Mouse (Mus musculus) right cerebral cortex, postnatal 36 days (tissue): ENCODE results near the gene Crcp.
A peak's percentile ranks its signal among the peaks of the same experiment; 100 is the strongest.

ENCODE experiments used
- DNase-seq, 2 experiments: peaks; one replicate each; pipeline ENCODE4 v3.0.0; 2022; ENCODE audit warnings: low spot score in 2 of 2, mixed read lengths in 1 of 2

Crcp gene

DNA sequence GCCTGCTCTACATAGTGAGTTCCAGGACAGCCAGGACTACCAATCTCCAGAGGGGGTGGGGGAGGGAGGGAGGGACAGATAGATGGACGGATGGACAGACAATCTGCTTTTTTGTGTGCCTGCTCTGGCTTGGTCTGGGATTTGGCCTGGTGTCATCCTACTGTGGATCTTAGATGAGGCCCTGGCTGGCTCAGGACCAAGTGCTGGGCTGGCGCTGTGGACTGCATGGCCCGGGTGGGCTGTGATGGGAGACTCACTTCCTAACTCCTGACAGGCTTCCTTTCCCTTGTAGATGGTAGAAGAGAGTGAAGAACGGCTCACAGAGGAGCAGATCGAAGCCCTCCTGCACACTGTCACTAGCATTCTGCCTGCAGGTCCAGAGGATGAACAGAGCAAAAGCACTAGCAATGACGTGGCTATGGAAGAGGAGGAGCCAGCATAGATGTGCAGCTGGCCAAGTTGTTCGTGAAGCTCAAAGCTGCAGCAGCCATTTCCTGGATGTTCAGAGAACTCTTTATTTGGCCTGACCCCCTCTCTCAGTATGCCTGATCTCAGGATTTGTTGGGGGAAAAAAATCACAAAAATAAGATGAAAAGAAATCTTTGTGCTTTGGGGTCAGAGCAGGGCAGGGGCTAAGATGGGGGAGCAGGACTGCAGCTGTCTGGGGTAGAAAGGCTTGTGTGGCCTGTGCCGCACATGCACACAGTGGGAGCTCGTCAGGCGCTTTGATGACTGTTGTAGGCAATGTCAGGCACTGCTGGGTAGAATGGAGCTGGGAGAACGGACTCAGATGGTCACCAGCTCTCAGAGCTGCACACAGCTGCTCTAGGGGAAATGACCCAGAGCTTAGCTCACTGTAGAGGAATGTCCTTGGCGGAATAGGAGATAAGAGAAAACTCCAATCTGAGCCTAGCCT is 30.6 kb downstream of the Crcp start:
- DNase-seq, result no peak

DNA sequence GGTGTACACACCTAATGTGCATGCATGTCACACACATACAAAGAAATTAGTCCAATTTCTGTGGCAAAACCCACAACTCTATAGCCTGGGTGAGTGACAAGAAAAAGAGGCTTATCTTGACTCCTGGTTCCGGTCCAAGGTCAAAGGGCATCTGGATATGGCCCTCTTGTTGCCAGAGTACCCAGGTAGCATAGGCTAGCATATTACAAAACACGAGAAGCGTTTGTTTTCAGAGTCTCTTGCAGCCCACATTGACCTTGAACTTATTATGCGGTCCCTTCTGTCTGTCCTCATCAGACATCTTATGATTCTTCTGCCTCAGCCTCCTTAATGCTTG is 31.2 kb downstream of the Crcp start:
- no peak for DNase-seq

DNA sequence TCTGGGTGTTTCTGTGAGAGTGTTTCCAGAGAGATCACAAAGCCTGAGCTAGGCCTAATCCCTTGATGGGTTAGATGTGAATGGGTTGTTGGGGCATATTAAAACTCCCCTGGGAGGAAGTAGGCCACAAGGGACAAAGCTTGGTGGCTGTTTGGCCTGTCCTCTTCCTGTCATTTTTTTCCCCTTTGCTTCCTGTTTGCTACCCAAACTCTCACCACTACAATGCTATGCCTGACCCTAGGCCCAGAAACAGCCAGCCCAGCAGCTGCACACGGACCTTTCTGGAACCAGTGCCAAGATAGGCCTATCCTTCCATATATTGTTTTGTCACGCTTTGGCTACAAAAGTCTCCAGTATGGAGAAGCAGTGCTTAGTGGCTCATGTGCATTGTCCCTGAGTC is 33.0 kb downstream of the Crcp start:
- DNase-seq, result no peak

DNA sequence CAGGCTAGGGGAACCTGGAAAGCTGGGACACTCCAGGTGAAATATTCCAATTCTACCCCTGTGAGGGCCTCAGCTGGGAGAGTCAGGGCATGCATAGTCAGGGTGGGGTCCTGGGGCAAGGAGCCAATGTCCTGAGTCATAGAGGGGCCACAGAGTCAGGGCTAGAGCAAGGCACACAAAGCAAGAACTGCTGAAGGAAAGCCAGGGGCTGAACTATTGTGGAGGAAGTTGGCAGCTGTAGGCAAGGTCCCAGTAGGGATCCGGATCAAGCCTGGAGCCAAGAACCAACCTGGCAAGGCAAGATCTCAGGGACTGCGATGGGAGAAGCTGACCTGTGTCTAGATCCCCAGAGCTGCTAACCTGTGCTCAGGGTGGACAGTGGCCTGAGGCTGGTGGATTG is 34.7 kb downstream of the Crcp start:
- no peak for DNase-seq

DNA sequence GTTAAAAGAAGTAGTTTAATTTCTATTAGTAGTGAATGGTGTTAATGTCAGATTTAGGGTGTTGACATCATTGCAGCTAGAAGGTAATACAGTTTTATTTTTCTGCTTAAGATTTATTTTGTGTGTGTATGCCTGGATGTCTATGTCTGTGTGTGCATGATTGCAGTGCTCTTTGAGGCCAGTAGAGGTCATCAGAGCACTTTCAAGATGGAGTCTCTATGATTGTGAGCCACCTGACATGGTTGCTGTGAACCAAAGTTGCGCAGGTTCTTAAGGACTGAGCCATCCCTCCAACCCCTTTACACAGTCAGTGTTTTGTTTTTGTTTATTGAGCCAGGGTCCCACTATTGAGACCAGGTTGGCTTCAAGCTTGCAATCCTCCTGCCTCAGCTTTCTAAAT is 36.5 kb downstream of the Crcp start:
- DNase-seq, result no peak

DNA sequence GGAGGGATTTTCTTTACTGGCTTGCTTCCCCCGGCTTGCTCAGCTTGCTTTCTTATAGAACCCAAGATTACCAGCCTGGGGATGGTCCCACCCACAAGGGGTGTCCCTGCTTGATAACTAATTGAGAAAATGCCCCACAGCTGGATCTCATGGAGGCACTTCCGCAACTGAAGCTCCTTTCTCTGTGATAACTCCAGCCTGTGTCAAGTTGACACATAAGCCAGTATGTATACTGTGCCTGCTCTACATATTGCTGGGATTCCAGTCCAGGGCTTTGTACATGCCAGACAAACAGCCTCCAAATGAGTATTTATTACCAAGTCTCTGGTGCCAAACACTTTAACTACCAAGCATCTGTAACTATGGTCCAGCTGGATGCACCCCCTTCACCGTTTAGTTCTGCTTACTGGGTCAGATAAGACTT is 38.8 kb downstream of the Crcp start:
- DNase-seq, result no peak

DNA sequence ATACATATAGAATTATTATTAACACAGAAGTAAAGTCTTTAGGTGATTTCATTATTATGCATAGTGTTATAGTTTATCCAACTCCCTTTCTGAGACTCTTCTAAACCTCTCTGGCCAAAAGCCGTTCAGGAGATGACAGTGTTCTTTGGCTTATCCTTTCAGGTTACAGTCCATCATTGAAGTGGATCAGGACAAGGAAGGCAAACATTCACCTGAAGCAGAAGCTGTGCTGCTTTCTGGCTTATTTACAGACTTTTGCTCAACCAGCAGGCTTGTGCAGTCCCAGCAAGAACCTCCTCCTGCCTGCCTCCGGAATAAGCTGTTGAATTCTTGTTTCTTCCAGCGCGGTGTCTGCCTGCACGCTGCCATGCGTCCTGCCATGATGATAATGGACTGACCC is 43.9 kb downstream of the Crcp start, which contains the start of gene Tpst1:
Gene Tpst1, plus strand, starts transcription at position 301 of the 400 bp plus-strand sequence.
- no peak for DNase-seq

DNA sequence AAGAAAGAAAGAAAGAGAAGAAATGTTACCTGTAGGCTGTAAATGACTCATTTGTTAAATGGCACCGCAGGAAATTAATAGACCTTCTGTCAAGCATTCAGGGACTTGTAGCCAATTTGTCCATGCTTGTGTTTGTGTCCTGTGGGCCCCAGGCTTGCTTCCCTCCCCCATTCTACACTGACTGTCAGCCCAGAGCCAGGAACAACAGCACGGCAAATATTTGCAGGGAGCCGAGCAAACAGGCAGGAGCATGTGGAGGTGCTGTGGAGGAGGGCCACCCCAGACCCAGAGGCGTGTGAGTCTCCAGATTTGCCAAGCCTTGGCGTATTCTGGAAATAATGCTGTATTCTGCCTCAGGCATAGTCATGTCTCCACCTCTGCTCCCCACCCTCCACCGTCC is 45.4 kb downstream of the Crcp start:
- no peak for DNase-seq

DNA sequence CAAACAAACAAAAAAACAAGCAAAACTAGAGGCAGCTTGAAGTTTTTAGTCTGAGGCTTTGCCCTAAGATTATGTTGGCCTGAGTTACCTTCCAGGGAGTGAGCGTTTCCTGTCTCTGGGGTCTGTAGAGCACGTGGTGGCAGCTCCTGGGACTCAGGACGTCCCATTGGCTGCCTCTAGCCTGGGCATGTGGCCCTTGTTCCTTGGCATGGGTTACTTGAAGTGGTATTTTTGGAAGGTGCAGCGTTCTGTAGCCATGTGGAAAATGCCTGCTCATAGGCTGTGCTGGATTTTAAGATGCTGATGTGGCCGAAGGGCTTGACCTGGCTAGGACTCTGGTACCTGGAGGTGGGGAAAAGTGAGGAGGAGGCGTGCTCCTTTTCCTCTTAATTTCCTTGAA is 47.3 kb downstream of the Crcp start:
- no peak for DNase-seq

DNA sequence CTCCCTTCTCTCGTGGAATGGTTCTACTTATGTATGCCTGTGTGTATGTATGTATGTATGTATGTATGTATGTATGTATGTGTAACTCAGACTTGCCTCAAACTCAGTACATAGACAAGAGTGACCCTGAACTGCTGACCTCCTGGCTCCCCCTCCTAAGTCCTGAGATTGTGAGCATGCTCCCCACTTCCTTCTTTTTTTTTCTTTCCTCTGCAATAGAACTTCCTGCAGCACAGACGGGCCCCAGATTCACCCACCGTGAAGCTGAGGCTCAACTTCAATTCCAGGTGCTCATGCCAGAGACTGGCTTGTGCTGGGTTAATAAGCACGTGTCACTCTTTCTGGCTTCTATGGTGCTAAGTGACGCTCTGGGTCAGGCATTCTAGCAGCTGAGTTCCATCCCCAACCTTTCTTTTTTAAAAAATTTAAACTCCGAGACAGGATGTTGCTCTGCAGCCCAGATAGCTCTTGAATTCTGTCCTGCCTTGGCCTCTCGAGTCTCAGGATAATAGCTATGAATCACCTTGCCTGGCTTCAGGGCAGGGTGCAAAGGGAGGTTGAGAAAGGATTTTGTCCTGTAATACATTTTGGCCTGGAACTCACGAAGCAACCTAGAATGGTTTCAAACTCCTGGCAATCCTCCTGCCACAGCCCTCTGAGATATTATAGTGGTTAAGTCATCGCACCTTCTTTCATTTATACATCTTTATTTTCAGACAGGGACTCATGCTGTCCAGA is 49.2 kb downstream of the Crcp start:
- no peak for DNase-seq

DNA sequence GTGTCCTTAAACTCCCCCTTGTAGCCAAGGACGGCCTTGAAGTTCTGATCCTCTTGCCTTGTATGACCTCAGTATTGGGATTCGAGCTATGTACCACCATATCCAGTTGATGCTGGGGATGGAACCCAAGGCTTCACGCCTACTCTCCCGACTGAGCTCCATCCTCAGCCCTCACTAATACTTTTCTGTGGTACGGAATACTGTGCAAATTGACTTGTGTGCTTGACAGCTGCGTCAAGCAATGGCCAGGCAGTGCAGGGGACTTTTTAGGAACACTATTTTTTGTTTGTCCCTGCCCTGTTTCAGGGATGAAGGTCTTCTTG is 49.7 kb downstream of the Crcp start:
- DNase-seq, result no peak

DNA sequence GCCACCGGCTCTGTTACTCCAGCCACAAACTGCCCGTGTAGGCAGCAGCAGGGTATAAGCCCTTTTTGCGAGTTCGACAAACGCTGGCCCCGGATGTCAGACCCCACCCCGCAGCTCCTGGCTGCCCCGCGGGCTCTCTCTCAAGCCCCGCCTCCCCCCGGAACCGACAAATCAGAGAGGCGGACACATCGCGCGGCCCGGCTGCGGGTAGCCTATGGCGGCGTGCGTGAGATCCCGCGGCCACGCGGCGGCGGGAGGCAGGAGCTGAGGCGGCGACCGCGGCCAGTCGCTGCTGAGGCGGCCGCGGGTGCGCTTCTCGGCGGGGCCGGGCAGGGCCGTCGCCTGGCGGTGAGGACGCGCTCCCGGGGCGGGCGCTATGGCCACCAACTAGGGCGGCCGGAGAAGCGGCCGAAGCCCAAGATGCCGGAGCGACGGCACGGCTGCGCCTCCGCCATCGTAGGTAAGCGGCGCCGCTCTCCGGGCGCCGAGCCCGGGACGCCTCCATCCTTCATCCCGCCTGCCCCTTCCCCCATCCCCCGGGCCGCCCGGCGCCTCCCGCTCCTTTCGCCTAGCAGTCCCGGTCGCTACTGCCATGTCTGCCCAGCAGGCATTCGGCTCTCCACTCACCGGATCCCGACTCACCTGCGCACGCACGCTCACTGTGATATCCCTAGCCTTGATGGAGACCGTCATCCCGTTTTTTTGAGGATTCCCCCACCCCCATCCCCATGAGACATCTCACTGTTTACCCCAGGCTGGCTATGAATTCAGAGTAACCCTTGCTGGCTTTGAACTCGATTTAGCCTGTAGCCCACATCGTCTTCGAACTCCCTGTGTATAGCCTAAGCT is 50.3 kb downstream of the Crcp start:
- DNase-seq, result peak; percentile 88

DNA sequence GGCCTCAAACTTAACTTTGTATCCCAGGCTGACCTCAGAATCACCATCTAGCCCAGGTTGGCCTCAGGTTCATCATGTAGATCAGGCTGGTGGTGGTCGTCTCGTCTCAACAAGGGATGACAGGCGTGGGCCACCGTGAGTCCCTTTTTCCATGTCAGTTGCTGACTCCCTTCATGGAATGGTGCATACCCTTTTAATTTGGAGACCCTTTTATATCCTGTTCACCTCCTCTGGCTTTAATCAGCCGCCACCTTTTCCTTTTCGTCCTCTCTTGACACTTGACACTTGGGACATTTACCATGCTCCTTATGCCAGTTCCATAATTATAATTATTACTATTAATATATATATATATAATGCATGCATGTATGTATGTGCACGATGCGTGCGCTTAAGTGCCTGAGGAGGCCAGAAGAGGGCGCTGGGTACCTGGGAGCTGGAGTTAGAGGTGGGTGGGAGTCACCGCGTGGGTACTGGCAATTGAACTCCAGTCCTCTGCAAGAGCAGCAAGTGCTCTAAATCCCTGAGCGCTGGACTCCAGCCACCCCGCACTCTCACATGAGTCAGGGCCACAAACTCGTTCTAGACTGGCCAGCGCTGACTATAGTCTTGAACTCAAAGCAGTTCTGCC is 51.1 kb downstream of the Crcp start:
- no peak for DNase-seq

DNA sequence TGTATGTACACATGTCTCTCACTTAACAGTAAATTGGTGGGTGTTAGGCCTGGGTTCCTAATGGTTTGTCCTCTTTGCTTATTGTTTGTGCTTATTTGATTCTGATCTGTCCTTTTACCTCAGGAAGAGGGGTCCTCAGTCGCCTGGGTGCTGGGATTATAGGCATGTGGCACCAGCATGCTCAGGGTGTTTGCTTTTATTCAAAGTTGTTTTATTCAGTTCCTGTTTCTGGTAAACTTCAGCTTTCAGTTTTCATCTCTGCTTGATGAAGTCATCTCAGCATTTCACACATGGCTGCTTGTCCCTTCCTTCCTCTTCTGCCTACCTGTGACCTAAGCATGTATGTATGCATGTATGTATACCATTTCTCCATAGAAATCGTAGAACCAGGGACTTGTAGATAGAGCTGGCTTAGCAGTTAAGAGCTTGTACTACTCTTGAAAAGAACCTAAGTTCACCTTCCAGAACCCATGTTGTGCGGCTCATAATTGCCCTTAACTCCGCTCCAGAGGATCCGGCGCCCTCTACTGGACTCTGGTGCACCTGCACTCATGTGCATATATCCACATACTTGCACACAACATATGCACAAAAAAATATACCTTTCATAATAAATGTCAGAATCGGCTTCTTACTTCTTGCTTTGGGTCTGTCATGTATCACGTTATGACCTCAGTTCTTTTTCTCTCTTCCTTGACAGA is 52.2 kb downstream of the Crcp start:
- DNase-seq, result no peak

DNA sequence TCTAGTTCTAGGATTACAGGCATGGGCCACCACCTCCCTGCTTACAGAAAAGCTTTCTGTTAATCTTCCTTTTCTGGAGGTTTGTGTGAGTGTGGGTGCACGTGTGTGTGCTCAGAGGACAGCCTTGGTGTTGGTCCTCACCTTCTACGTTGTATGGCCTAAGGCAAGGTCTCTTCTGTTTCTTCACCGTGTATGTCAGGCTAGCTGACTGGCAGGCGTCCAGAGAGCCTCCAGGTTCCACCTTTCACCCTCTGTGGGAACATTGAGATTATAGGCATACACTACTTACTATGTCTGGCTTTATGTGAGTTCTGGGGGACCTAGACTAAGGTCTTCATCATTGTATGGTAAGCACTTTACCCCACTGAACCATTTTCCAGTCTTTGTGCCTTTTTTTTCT is 53.3 kb downstream of the Crcp start:
- no peak for DNase-seq

DNA sequence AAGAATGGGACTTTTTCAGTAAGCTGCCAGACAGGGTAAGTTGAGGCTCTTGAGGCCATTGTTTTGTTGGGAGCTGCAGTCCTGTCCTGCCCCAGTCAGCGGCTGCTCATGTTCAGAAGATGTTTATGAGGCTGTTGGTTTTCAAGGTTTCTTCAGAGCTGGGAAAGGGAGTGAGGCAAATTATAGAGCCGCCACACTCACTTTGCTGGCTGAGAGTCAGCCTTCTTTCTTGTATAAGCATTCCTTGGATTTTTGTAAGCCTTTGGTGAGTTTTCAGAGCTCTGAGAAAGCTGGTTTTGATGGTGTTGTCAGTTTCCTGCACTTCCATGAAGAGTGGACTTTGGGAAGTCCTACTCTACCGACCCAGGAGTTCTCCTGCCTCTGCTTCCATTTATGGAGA is 55.2 kb downstream of the Crcp start:
- DNase-seq, result no peak

DNA sequence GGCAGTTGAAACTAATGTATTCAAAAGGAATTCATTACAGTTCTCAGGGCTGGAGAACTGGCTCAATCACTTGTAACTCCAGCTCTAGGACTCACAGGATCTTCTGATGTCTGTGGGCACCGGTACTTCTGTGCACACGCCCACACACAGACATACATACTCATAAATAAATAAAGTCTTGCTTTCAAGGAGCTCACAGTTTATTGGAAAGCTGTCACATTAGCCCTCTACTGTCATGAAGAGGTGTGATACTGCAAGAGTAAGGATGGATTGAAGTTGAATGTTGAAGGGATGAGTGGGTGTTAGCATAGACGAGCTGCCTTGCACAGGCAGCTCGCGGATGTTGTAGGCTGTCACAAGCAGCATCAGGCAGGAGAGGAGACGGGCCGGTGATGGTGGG is 58.9 kb downstream of the Crcp start:
- peak in 1 of 2 experiments; percentile 54 for DNase-seq

DNA sequence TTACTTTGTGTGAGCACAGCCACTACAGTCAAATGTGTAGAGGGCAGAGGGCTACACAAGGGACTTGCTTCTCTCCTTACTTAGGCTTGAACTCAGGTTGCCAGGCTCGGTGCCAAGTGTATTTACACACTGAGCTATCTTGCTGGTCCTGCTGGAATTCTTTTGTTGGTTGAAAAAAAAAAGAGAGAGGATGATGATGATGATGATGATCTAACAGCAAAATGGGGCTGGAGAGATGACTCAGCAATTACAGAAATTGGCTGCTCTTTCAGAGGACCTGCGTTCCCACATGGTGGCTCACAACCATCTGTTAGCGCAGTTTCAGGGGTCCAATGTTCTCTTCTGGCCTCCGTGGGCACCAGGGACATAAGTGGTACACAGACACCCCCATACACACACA is 59.5 kb downstream of the Crcp start:
- DNase-seq, result no peak

DNA sequence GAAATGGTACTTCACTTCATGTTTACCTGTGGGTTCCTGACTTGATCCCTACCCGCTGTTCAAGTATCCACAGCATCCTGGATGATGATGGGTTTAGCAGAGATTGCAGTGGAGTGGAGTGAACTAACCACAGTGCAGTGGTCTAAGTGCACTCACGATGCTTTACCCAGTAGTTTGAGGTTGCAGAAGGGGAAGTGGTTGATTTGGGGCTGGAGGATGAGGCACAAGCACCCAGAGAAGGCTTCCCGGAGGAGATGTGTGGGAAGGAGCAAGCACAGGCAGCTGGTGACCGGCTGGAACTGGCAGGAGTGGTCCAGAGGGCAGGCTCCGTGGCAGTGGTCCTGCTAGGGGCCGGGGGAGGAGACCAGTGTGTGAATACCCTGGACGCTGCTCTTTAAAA is 60.1 kb downstream of the Crcp start:
- DNase-seq, result no peak

DNA sequence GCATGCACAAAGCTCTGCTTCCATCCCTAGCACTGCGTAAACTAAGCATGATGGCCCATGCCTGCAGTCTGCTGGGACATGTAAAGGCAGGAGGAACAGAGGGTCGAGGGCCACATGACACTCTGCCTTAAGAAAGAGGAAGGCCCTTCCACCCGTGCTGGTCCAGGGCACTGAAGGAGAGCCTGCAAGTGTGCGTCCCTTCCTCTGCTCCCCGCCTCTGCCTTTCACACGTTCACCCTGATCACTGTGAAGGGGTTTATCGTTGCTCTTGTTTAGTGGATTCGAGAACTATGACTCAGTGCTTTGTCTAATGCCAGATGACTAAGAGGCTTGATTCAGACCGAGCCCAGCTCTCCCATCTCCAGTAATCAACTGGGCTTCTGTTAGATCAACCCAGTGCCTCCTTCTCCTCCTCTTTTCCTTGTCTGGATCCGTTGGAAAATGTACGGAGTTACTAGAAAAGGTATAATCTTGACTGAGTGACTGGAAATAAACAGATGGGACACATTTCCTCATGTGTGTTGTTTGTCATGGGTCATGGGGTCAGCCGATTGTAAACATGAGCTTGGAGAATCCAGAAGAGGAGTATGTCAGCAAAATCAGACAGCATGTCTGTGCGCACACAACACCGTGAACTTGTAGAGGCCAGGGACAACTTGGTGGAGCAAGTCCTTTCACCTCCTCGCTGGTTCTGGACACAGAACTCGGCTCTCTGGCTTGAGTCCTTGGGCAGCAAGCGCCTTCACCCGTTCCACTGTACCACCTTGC is 60.7 kb downstream of the Crcp start:
- peak in 1 of 2 experiments; percentile 29 for DNase-seq

DNA sequence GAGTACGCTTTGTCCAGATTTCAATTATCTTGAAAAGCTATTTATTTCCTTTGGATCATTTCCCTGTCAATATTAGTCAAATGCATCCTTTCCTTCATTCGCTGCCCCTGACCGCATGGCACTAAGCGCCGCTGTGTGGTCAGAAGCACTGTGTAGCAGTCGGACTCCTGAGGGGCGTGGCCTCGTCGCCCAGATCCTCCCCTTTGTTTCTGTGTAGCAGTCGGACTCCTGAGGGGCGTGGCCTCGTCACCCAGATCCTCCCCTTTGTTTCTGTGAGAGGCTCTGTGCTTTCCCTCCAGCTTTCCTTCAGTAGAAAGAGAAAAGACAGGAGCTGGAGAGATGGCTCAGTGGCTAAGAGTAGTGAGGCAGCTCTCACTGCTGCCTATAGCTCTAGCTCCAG is 67.7 kb downstream of the Crcp start:
- DNase-seq, result no peak
